Mouse (Mus musculus) urinary bladder, postnatal 14 days (tissue): ENCODE results near the gene Nkain2.

Source experiments
- DNase-seq: peaks from one replicate; pipeline ENCODE4 v3.0.0; 2021; ENCODE audit warnings: low spot score

Nkain2 gene

DNA sequence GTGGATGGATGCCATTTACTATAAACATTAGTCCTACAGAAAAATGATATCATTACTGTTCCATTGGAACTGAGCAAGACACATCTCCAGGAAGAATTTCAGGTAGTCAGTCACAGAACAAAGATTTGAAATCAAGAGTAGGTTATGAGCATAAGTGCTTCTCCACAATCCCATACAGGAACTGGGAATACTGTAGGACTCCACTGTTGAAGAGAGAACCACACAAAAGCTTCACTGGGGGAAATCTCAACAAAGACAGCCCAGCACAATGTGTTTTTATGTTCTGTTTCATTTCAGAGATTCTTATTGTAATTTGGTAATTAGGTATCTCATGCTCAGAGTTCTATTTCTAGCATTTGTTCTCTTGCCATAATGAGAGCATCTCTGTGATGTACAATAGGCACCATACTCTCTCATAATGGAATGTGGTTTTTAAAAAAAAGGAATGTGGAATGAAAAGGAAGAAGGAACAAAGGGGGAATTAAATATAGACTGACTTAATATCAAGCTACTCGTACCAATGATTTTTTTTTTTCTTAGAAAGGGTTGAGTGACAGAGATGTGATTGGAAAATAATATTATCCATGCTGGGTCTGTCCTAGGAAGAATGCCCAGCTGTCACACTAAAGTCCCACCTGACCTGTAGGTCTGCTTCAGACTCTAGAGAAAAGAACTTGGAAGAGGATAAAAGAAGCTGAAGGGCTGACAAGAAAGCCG is 313.5 kb downstream of the Nkain2 start:
- no peak for DNase-seq

DNA sequence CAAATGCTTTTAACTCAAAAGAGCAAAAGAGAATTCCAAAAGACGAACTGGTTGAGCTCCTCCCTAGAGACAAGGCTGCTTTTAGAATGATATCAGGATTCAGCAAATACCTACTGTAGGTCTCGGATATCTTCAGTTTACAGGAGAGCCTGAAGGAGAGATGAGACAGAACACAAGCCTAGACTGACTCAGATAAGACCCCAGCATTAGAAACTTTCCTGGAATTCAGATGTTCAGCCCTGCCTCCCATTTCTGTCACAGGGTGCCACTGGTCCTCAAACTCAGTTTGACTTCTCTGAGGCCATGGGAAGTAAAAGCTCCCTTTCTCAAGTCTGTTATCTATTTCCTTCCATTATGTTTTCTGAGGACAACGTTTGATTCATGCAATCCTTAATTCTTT is 332.6 kb downstream of the Nkain2 start:
- no peak for DNase-seq

DNA sequence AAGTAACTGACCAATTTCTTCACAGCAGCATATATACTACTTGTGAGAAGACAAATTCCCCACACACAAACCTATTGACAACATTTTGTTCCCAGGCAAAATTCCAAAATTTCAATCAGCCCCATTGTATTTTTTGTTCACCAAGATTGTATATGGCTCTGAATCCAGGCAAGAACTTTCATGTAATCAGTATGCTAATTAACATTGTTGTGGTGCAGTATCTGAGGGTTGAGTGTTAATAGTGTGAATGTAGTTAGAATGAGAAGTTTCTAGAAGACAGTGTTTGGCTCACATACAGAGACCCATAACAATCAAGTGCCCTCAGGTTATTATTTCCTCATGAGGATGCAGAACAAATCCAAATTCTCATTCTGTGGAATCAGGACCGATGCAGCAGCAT is 354.2 kb downstream of the Nkain2 start:
- DNase-seq = no peak

DNA sequence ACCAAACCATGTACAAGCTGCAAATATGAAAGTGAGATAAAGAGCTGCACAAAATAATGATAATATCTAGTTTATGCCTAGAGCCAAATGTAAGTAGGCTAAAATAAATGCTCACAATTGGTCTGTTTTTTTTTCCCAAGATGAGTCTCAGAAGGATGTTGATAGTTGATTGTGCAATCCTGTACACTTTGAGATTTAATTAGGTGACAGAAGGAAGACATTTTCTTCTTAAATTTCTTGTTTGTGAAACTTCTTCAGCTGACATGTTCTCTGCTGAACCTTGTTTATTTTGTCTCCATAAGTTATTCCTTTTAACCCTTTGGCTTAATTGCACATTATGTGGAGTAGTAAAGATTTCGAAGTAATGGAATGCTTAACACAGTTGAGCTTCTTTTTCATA is 379.4 kb downstream of the Nkain2 start:
- no peak for DNase-seq

DNA sequence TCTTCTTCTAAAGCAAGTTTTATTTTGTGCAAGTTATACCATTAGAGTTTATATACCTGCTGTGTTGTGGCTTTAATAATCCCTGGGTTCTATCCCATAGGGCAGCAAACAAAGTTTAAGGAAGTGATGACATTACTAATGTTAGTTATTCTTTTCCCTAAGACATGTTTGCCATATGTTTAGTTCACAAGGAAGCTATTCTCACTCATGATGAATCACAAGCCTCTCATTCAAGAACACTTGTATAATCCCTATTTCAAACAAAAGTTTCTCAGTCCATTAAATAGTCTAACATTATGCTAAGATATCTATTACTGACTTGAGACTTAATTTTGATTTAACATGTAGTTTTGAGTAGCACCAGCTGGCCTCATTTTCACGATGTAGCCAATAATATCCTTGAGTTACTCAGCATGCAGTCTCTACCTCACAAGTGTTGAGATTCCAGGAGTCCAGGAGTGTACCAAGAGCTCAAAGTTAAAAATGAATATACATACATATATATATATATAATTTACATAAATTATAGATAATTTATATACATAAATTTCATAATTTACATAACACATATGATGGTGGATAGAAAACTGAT is 395.6 kb downstream of the Nkain2 start:
- DNase-seq = no peak

DNA sequence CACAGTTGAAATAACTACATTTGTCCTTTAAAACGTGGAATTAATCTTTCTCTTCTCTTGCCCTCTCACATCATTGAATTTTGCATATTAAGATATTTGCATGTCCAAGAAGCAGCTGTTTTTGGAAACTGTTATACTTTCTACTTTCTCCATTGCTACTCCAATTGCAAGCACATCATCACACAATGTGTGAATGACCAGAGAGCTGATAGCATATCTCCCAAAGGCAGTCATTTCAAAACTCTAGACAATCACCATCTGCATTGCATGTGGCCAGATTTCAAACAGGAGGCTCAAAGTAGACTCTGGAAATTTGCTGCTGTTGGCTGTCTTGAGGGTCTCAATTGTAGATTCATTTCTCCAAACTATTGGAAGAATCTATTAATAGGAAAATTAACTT is 396.7 kb downstream of the Nkain2 start:
- no peak for DNase-seq

DNA sequence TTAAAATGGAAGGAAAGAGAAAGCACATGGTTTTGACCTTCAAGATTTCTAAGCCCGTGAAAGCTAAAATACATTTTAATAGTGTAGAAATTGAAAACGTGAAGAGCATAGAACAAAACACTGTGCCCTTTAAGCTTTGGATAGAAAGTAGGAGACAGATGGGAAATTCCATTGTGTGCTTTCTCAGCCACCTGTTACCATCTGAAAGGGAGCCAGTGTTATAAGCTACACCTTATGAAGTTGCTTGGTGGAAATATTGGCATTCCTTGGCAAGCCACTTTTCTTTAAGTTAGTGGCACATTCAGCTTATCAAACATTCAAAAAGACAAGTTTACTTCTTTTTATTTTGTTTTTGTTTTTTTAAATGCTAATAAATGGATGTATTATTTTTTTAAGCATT is 427.5 kb downstream of the Nkain2 start:
- DNase-seq = no peak

DNA sequence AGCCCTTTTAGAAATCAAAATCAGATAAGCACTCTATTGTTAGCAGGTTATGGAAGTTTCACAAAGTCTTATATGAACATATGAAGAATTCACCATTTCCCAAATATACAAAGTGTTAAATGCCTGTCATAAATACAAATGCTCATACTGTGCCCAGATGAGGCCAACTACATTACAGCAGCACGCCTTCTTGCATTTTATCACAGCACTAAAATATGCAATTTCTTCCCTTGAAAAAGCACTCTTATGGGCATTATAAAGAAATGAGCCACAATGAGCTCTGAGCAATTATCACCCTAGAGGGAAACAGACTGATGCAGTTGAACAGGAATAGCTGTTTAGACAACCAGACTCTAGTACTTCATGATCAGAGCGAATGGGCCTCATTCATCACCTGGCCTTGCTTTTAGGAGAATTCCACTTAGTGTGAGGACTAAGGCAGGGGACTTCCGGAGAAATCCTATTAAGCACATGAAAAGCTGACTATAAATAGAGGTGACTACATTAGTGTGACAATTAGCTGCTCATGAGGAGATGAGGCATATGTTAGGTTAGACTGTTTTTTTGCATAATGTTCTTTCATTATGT is 450.2 kb downstream of the Nkain2 start:
- no peak for DNase-seq

DNA sequence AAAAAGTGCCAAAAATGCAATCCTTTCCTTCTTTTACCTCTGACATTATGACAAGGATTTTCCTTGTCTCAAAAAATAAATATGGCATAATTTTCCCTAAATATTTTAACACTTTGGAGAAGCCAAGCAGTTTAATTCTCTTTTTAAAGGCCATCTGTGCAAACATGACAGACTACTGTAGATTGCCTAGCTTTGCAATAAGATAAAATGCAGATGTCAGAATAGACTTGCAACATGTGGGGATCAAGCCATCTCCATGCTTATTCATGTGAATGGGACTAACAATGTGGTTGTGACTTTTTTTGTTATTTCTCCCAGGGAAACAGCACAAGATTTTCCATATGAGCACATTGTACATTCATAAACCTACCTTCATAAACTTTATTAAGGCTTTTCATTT is 476.0 kb downstream of the Nkain2 start:
- no peak for DNase-seq

DNA sequence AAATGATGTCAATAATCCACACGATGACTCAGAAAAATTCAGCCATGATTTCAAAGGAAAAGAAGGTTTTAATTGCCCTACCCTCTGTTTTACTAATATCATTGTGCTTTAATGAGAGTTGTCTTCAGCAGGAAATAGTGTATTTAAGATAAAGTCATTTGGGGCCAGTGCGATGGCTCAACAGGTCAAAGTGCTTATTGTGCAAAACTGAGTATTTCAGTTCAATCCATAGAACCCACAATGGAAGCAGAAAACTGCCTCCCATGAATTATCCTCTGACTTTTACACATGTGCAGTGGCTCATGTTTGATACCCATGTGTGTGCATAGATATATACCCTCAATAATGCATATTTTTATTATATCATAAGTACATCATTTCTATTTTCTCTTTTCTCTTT is 478.9 kb downstream of the Nkain2 start:
- DNase-seq = no peak

DNA sequence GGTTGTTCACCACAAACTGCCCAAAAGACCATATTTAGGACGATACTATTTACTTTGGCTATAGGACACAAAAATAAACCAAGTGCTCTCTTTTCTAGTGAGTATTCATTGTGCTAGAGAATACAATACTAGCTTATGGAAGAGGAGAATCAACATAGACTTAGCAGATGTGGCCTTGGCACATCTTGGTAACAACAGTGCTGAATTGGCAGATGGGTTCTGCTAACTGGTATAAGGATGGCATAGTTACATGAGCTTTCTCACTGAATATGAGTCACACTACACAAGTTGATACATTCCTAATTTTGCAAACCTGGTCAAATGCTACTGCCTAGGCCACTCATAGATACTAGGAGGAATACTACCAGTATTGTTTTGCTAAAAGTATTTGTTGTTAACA is 489.3 kb downstream of the Nkain2 start:
- DNase-seq = no peak

DNA sequence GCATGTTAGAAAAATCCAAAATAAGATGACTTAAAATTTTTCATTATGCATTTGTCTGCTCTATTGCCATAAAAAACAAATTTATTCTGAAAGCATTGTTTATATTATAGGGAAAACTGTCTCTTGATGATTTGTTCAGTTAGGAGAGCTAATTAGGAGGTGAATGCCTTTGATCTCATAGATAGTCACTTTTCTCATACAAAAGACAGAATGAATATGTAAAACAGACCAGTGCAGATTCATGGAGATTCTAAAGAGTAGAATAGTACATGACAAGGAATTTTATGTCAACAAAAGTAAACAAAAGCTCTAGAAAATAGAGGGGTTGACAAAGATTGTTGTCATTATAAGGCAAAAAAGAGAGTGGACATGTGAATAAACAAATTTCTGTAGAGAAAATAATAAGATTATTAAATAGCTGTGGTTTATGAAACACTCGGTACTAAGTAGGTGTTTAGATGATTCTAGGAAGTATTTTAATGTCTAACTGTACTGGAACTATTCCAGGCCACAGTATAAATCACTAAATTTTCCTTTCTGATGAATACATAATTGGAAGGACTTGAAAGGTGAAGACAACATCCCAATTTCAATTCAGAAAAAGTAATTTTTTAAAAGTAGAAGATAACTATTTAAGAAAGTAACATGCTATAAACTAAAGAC is 496.3 kb downstream of the Nkain2 start:
- no peak for DNase-seq

DNA sequence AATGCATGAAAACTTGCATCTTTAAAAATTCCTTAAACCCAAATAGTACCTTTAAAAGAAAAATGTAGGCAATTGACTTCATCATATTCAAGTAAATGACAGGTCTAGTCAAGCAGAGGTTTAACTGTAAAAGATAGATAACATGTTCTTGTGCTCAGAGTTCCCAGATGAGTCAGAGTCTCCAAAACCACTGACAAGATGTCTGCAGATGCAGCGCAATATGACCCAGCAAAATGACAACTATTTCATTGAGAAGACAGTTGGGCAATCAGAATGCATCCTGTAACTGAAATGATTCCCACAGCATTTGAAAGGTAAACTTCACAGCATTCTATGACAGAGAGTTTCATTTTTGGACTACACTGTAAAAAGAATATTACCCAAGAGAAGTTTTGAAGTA is 496.9 kb downstream of the Nkain2 start:
- no peak for DNase-seq

DNA sequence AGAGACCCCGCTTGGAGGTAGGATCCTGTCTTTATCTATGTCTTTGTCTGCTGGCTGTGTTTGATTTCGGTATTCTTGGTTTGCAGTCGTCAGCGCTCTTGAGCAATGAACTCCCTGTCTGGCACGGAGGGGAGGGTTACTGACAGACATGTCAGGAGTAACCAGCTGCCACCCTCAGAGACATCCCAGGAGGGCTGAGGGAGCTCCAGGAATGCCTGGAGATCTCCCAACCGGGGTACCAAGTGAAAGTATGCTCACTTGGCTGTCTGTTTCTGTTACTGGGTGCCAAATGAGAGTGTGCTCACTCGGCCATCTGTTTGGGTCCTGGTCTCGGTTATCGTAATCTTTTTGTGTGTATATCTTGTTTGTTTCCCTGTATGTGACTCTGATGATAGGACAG is 577.5 kb downstream of the Nkain2 start:
- no peak for DNase-seq

DNA sequence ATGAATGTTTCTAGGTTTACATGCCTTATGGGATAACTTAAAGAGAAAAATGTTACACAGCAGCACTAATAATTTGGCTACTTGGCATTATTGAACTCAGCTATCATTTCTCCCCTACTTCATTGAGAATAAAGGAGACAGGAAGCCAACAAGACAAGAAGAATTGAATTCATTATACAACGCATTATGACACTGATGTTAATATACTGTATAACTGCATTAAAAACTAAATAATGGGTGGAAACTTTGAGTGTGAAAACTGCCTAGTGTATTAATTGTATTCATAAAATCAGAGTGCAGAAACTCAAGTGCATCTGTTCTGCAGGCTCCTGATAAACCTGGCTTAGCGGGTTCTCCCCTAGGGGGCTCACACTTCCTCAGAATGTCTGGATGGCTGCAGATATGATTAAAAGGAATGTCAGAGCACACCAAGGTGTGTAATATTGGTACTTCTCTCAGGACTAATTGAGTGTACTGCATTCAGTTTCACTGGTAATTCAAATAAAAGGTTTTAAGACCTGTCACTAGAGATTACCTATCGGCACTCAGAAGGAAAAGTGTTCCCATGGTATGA is 589.2 kb downstream of the Nkain2 start:
- DNase-seq = no peak

DNA sequence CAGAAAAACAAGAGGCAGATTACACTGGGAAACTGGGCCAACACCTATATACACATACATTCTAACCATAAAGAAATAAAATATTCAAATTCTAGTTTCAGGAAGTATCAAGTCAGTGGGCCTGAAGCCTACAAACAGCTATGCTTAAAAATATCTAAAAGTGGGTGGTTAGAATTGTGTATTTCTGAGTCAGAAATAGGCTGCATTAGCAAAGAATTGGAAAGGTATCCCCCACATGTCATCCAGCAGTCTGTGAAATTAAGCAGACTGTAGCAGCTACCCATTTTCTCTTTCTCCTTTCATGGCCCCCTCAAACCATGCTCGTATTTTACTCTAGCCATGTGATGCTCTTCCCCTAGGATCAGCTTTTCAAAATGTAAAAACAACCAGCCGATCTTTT is 599.8 kb downstream of the Nkain2 start:
- DNase-seq = no peak

DNA sequence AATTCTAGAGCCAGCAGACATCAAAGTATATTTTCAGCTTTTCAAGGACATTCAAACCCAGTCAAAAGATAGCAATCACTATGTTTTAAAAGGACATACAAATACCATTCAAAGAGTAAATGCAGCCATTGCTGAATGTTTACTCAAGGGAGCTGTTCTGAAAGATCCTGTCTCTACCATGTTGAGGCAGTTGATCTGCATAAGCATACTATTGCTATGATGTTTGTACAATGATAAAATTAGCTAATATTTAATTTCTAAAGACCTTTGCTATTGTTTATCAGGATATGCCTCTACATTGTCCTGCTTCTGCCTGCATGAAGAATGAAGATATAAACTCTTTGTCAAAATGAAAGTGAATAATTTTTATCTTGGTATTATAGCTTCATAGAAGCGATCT is 606.6 kb downstream of the Nkain2 start:
- DNase-seq = no peak

DNA sequence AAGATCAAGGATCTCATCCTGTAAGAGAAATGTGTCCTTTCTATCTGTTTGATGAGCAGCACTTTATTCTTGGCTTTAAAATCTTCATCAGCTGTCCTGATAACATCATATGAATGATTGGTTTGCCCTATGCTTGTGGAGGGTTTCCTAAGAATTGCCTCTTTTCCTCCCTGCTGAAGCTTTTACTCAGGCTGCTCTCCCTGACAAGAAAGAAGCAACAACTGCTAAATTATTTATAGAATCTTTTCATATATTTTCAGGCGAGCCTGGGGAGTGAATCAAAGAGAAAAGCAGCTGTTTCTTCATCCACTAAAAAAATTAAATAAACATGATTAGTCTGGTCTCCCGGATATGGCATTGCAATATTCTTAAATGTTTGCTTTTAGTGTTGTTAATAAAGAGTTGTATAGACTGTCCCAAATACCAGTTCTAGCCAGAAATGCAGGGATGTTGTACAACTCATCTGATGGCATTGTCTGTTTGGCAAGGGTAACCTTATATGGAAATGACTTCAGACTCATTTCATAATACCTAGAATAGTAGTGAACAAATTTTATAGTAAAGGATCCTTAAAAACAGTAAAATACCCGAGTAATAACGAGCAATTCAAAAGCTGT is 646.9 kb downstream of the Nkain2 start:
- DNase-seq = no peak

DNA sequence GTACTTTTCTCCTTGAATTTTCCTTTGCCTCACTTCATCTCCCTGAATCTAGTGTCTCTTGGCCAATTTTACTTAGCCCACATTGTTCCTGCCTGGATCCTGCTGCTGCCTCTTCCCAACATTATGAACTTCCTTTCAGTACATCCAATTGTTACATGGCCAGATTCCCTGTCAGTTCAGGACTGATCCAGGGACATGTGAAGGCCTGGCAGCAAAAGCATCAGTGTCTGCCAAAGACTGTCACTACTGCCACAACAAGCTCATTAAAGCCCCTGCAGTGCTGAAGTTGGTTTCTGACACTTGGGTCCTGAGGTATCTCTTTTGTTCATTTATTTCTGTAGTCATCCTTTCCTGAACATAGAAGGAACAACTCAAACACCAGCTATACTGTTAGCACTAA is 649.1 kb downstream of the Nkain2 start:
- DNase-seq = no peak

DNA sequence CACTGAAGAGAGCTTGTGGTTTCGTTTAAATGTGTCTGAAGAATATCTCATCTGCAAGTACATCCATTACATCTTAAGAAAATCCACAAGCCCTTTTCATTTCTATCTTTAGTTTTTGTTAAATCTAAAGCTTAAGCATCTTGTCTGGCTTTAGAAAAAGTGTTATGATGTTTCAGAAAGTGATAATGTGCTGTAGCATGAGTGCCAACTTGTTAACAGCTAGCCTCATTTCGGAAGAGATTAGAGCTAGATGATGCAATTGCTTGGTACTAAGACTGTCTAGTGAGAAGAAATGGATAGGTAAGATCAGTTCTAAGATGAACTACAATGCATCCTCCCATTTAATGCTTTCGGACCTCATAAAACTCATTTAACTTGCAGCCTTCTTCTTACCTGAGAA is 707.3 kb downstream of the Nkain2 start:
- no peak for DNase-seq

DNA sequence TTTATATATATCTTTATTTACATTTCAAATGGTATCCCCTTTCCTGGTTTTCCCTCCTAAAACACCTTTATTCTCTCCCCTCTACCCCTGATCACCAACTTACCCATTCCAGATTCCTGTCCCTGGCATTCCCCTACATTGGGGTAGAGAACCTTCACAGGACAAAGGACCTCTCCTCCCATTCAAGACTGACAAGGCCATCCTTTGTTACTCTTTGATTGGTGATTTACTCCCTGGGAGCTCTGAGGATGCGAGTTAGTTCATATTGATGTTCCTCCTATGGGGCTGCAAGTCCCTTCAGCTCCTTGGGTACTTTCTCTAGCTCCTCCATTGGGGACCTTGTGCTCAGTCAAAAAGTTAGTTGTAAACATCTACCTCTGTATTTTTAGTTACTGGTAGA is 798.9 kb downstream of the Nkain2 start:
- DNase-seq = no peak

DNA sequence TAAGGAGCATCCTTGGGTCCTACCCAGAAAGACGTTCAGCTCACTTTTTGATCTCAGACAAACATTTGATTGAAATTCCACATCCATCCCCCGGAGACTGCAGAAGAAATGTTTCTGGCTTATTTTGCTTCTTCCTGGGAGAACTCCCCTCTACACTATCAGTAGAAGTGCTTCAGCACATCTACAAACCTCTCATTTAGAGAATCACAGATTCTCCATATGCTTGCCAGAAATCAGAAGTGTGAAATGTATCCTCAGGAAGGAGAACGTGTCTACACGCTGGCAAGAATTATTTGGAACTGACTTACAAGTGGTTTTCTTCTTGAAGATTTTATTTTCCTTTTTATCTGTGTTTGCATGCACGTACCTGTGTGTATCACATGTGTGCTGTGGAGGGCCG is 829.9 kb downstream of the Nkain2 start:
- no peak for DNase-seq

DNA sequence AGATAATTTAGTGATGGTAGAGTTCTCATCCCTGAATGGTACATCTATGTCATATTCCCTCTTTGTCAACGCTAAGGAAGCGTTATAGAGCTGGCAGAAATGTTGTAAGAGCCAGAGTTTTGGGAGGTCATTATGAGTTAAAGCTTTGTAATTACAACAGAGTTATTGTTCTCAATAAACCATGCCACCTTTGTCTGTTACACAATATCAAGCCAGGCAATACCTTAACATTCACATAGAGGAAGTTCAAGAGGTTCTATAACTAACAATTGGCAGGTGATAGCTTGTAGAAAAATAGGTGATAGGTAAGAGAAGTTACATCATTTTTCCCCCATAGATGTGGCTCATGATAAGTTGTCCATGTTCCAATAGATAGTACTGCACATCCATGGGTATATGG is 832.0 kb downstream of the Nkain2 start:
- no peak for DNase-seq
